Mouse (Mus musculus): Measurements from ENCODE around the gene Gm10447. TPM values are rescaled to one million over a fixed set of nuclear protein-coding genes. Genes with fewer than 3 reads are reported as not detected.

Gene Gm10447
- polyA plus RNA-seq (2015; fragmentation: Nextera tagmentation; extraction: Ambion mirVana), result 0.06 TPM in 1 of 2 replicates, not detected in the other

GRCm38 (mm10) chr11:53456474-53457371, at the start of gene Gm10447, which contains the start of gene Shroom1:
TSS of gene Gm10447 (minus strand) at chr11:53457110.
TSS of gene Shroom1 (plus strand) at chr11:53457205.

GRCm38 (mm10) chr11:53479783-53480301, 22.9 kb upstream of the Gm10447 start, which contains the start of the genes Gm9945 and Sowaha:
TSS of gene Gm9945 (plus strand) at chr11:53480166.
TSS of gene Sowaha (minus strand) at chr11:53480274.

GRCm38 (mm10) chr11:53469968-53470695, 13.2 kb upstream of the Gm10447 start, which contains the start of gene Gm9837:
TSS of gene Gm9837 (minus strand) at chr11:53470479.

GRCm38 (mm10) chr11:53430670-53431346, 26.1 kb downstream of the Gm10447 start, which contains the start of the genes Uqcrq and Gdf9:
TSS of gene Uqcrq (minus strand) at chr11:53430831.
TSS of gene Gdf9 (plus strand) at chr11:53431023.

DNA sequence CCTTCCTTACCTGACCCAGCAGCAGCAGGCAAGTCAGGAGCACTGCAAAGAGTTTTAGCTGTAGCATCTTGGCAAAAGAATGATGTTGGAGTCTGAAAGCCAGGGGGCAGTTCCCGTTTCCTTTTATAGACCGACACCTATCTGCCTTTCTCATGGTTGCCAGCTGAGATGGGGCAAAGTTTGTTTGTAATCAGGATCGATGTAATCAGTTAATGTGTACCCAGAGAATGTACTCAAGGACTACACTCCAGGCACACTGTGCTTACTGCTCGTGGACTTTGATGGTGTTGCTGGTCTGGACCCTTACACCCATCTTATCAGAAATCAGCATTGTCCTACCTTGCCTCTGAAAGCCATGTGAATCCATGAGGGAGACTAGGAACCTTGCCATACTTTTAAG, 33.9 kb downstream of the Gm10447 start, which contains the start of gene Leap2:
TSS of gene Leap2 (minus strand) at position 135 of the 400 bp plus-strand sequence.

Small RNAs within 50 kb of the gene (microRNA-seq; reads per million reads assigned to microRNA genes)
- gene Mir6920, result not detected

Other genes with a start within 250 kb of the Gm10447 start
- 46.6 and 47.3 TPM in 2 replicates for gene Hspa4, start 156.7 kb downstream of the Gm10447 start, polyA plus RNA-seq (2015; fragmentation: Nextera tagmentation; extraction: Ambion mirVana)
- 15.9 and 16.5 TPM in 2 replicates for gene Zcchc10, start 132.4 kb downstream of the Gm10447 start, polyA plus RNA-seq (2015; fragmentation: Nextera tagmentation; extraction: Ambion mirVana)
- 101 and 120 TPM in 2 replicates for gene Aff4, start 106.3 kb downstream of the Gm10447 start, polyA plus RNA-seq (2015; fragmentation: Nextera tagmentation; extraction: Ambion mirVana)
- not detected in 2 replicates for gene Leap2, start 33.9 kb downstream of the Gm10447 start, polyA plus RNA-seq (2015; fragmentation: Nextera tagmentation; extraction: Ambion mirVana)
- 1,163 and 1,257 TPM in 2 replicates for gene Uqcrq, start 26.3 kb downstream of the Gm10447 start, polyA plus RNA-seq (2015; fragmentation: Nextera tagmentation; extraction: Ambion mirVana)
- gene Gdf9, start 26.1 kb downstream of the Gm10447 start, polyA plus RNA-seq (2015; fragmentation: Nextera tagmentation; extraction: Ambion mirVana), result 1.9 and 2.4 TPM in 2 replicates
- 3.6 and 3.7 TPM in 2 replicates for gene Shroom1, start 95 bp upstream of the Gm10447 start, polyA plus RNA-seq (2015; fragmentation: Nextera tagmentation; extraction: Ambion mirVana)
- not detected in 2 replicates for gene Gm9837, start 13.4 kb upstream of the Gm10447 start, polyA plus RNA-seq (2015; fragmentation: Nextera tagmentation; extraction: Ambion mirVana)
- 0.59 and 0.99 TPM in 2 replicates for gene Gm9945, start 23.1 kb upstream of the Gm10447 start, polyA plus RNA-seq (2015; fragmentation: Nextera tagmentation; extraction: Ambion mirVana)
- 6.8 and 7.0 TPM in 2 replicates for gene Sowaha, start 23.2 kb upstream of the Gm10447 start, polyA plus RNA-seq (2015; fragmentation: Nextera tagmentation; extraction: Ambion mirVana)
- 25.2 and 25.5 TPM in 2 replicates for gene Sept8, start 62.1 kb upstream of the Gm10447 start, polyA plus RNA-seq (2015; fragmentation: Nextera tagmentation; extraction: Ambion mirVana)
- 307 and 308 TPM in 2 replicates for gene Kif3a, start 110.3 kb upstream of the Gm10447 start, polyA plus RNA-seq (2015; fragmentation: Nextera tagmentation; extraction: Ambion mirVana)
- 3.0 and 3.7 TPM in 2 replicates for gene Il4, start 161.6 kb upstream of the Gm10447 start, polyA plus RNA-seq (2015; fragmentation: Nextera tagmentation; extraction: Ambion mirVana)
- gene Il13, start 177.6 kb upstream of the Gm10447 start, polyA plus RNA-seq (2015; fragmentation: Nextera tagmentation; extraction: Ambion mirVana), result not detected in 2 replicates

Measured in neural tube, postnatal 0 days (tissue).